ENCODE assay signal across 18 mouse cellular contexts in genomic region chr7:49332644-49333043, GRCm38 (mm10).
A peak's percentile ranks its signal among the peaks of the same experiment; 100 is the strongest.
DNase-seq lines count a peak whose midpoint lies in the region; ATAC-seq lines count a peak whose summit lies in the region.
"Had no signal": no experiment of that assay in that cellular context is flagged by ENCODE, and none has a peak within 500 bp of the region (broad histone marks: within the 10 kb centered on the region; RNA-seq: fewer than 3 reads in every experiment).

No protein-coding gene starts in this region.

- no peaks in the 10 kb centered on the region for H3K36me3 ChIP-seq in forebrain, embryonic 13.5 days (ENCODE audit: poor library complexity, severe bottlenecking)
- H3K36me3 ChIP-seq in hindbrain, embryonic 11.5 days (ENCODE audit: control insufficient read depth, insufficient read depth, low read length) = no peaks in the 10 kb centered on the region
- H3K36me3 ChIP-seq: forebrain, embryonic 12.5 days; hindbrain, embryonic 10.5 days; neural tube, embryonic 15.5 days had no signal

- no peak overlapping the region for H3K9ac ChIP-seq in forebrain, embryonic 13.5 days
- H3K9ac ChIP-seq in hindbrain, embryonic 11.5 days (ENCODE audit: low read depth, low read length) = no peak overlapping the region
- H3K9ac ChIP-seq: forebrain, embryonic 12.5 days; neural tube, embryonic 15.5 days had no signal

- WGBS in forebrain, embryonic 13.5 days = 75% methylated on average over 7 of the region's 7 CpGs
- 86% methylated on average over 7 of the region's 7 CpGs for WGBS in hindbrain, embryonic 11.5 days

- no peaks in the 10 kb centered on the region for H3K27me3 ChIP-seq in forebrain, embryonic 13.5 days
- no peaks in the 10 kb centered on the region for H3K27me3 ChIP-seq in hindbrain, embryonic 11.5 days (ENCODE audit: control insufficient read depth, insufficient read depth, low read length)
- H3K27me3 ChIP-seq: megakaryocyte, embryonic 14.5 days; neural tube, embryonic 15.5 days had no signal

- intact Hi-C loops in heart, postnatal 36 days (cut with DNase I) = no loop called here

- peaks cover 23% of the 10 kb centered on the region for H3K4me1 ChIP-seq in forebrain, embryonic 13.5 days
- H3K4me1 ChIP-seq in hindbrain, embryonic 11.5 days (replicated peaks; ENCODE audit: control insufficient read depth, insufficient read depth, low read length) = peaks cover 5% of the 10 kb centered on the region
- H3K4me1 ChIP-seq: megakaryocyte, embryonic 14.5 days had no signal

- H3K27ac ChIP-seq in forebrain, embryonic 13.5 days = no peak overlapping the region
- no peak overlapping the region for H3K27ac ChIP-seq in hindbrain, embryonic 11.5 days (ENCODE audit: low read depth, low read length)
- H3K27ac ChIP-seq: forebrain, embryonic 12.5 days; hindbrain, embryonic 10.5 days; layer of hippocampus, adult 2 months; neural tube, embryonic 15.5 days had no signal

- no peak for ATAC-seq in forebrain, embryonic 13.5 days
- no peak for ATAC-seq in hindbrain, embryonic 11.5 days (ENCODE audit: low FRiP score)

- H3K9me3 ChIP-seq in forebrain, embryonic 13.5 days (replicated peaks) = no peaks in the 10 kb centered on the region
- H3K9me3 ChIP-seq in hindbrain, embryonic 11.5 days (ENCODE audit: control insufficient read depth, low read length) = no peaks in the 10 kb centered on the region
- H3K9me3 ChIP-seq: forebrain, embryonic 12.5 days; hindbrain, embryonic 10.5 days; megakaryocyte, embryonic 14.5 days; neural tube, embryonic 15.5 days had no signal

- no peak overlapping the region for H3K4me3 ChIP-seq in forebrain, embryonic 13.5 days
- H3K4me3 ChIP-seq in hindbrain, embryonic 11.5 days (ENCODE audit: low read depth, low read length) = no peak overlapping the region
- H3K4me3 ChIP-seq: forebrain, embryonic 12.5 days; hindbrain, embryonic 10.5 days; layer of hippocampus, adult 2 months; megakaryocyte, embryonic 14.5 days; neural tube, embryonic 15.5 days had no signal

- H3K4me2 ChIP-seq in forebrain, embryonic 13.5 days = no peak overlapping the region
- H3K4me2 ChIP-seq in hindbrain, embryonic 11.5 days (replicated peaks; ENCODE audit: low read depth, low read length) = no peak overlapping the region
- H3K4me2 ChIP-seq: forebrain, embryonic 12.5 days; neural tube, embryonic 15.5 days had no signal

- DNase-seq in heart, adult 11 months = peak; percentile 82
- DNase-seq in heart, postnatal 36 days = no peak
- DNase-seq in 3134 (ENCODE audit: extremely low read depth, insufficient read length, low spot score) = peak; percentile 48
- DNase-seq in cerebellum, postnatal 36 days = peak; percentile 23 to 37
- DNase-seq in lung, postnatal 36 days = peak; percentile 64
- DNase-seq in hindbrain, embryonic 11.5 days (ENCODE audit: low spot score) = no peak
- DNase-seq: gastrocnemius, postnatal 25 days; kidney, adult 2 months; kidney, postnatal 10 days; layer of hippocampus, postnatal 36 days; liver; midbrain, embryonic 14.5 days had no signal

Comparison
In these comparisons a context has a peak if more than half of its experiments do, and no peak if none do; other contexts are left out.
1. DNase-seq: peak in heart, adult 11 months (single experiment), 3134 (single experiment), cerebellum, postnatal 36 days (2 of 2) and lung, postnatal 36 days (single experiment); none in heart, postnatal 36 days (0 of 2) and hindbrain, embryonic 11.5 days (single experiment).